Mouse (Mus musculus) gastrocnemius, postnatal 36 days (tissue): ENCODE measurements around the gene Prkn. TPM values are rescaled to one million over a fixed set of nuclear protein-coding genes. Genes with fewer than 3 reads are reported as not detected.

Experiments used
- DNase-seq, 2 experiments: peaks; one replicate each; pipeline ENCODE4 v3.0.0; 2022
- intact Hi-C: fragments of 180-260 bp; cut with DNase I; formaldehyde crosslinking; loops from one replicate; pipeline ENCODE4 v1.15.1; 2025
- total RNA-seq, 2 experiments: library from RNA; stranded (reverse); gene quantifications; 2 replicates each; pipeline ENCODE4 v1.2.3; 2021

Gene Prkn
- total RNA-seq, 2 experiments from 2014 or later = 15.2 TPM

DNA sequence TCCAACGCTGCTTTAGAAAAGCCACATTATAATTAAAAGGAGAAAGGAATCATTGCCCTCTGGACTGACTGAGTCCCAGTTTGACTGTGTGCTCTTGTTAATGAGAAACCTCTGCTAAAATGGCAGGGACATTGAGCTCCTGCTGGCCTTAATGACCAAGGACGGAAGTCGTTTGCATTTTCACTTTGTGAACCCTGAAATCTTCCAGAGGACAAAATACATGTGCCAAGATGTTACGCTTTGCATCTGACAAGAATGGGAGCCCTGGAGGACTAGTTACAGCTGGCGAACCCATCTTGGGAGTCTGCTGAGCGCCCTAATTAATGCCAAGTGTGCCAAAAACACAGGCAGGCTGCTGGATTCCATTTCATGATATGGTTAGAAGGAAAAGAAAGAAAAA lies 409.0 kb downstream of the Prkn start:
- intact Hi-C loops = no loop called here
- DNase-seq = no peak

DNA sequence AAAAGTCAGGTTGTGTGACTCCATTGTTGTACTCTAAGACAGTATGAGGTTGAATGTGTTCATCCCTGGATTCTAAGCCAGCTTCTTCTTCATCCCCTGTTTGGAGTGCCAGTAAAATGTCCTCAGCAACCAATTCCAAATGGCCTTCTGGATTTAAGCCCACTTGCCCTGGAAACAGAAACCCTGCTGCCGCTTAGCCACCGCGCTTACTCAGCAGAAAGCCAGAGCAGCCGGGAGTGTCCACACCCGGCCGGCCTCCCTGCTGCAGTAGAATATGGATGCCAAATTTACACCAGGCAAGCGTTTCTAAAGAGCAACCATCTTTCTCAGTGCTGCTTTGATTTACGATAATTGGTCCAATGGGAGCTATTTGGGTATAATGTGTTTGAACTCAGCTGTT lies 420.5 kb downstream of the Prkn start:
- peak in 1 of 2 experiments; percentile 35 for DNase-seq
- intact Hi-C loops = no loop called here

DNA sequence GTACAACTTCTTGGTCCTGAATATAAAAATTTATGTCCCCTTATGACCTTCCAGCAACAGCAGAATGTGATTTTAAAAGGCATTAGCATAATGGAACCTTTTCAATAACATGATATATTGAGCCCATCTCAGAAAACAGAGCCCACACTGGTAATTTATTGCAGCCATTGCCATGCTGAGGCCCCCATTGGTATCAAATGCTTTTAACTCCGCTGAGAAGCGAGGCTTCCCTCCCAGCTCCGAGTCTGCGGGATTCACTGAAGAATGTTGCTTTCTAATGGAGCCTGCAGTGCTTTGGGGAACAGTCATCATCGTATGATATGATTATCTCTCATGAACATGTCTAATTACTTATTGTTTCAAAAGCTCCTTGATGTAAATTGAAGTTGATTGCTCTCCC lies 421.5 kb downstream of the Prkn start:
- no peak for DNase-seq
- intact Hi-C loops = no loop called here

DNA sequence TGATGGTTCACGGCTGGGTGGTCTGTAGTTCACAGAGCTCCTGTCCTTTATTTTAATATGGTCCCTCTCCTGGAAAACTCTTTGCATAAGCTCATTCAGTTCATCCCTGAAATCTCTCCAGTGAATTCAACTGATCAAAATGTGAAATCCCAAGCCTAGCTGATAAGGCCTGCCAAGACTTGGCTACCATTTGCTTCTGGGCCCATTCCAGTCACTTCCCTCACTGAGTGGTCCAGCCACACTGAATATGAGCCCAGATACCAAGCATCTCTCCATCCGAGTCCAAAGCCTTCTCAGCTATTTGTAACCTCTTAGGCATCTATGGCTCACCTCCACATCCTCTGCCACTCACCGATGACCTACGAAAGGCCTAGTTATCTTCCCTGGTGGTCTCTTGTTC lies 427.8 kb downstream of the Prkn start:
- DNase-seq = no peak
- intact Hi-C loops = no loop called here

DNA sequence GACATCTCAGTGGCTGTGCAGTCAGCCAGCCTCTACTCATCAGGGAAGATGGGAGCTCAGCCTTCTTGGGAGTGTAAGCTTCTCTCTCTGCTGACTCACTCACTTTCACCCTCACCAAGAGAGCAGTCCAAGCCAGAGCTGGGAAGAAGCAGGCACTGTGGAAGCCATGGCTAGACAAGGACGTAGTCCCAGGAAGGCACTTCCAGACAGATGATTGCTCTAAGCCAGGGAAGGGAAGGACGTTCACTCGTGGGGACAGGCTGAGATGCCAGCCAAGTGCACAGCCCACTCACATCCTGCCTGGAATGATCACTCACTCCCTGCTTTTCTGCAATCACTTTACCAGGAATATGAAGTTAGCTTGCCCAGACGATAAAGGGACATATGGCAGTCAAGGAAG lies 430.0 kb downstream of the Prkn start:
- DNase-seq = no peak
- intact Hi-C loops = no loop called here

DNA sequence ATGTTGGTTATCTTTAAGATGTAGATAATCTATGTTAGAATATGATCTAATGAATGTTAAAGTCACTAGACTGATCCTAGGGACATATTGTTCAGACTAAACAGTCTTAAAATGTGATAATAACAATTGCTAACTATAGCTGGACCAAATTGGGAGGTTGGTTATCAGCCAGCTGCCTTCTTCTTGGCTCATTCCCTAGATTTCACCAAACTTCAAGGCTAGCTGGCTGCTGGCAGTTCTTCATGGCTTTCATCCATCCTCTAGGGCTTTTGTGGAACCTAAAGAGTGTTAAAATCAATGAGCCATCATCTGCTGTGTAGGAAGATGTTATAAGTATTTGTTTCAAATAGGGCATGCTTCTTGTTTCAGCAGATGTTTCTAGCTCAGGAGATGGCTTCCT lies 431.7 kb downstream of the Prkn start:
- no peak for DNase-seq
- intact Hi-C loops = no loop called here

DNA sequence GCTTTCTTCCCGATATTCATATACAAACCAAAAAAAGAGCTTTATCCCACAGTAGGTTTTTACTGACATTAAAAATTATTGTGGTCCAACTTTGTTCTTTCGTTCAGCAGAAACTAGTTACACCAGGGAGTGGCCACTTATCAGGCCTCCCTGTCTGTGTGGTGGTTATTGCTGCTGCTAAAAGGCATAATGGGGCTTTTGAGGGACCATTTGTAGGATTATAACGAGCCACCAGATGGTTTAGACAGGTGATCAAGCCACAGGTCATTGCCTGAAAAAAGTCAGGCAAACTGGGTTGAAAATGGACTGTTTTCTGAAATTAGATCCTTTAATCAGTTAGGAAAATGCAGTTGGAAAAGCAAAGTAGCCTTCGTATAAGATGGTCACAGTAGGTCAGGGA lies 444.1 kb downstream of the Prkn start:
- no peak for DNase-seq
- intact Hi-C loops = no loop called here

DNA sequence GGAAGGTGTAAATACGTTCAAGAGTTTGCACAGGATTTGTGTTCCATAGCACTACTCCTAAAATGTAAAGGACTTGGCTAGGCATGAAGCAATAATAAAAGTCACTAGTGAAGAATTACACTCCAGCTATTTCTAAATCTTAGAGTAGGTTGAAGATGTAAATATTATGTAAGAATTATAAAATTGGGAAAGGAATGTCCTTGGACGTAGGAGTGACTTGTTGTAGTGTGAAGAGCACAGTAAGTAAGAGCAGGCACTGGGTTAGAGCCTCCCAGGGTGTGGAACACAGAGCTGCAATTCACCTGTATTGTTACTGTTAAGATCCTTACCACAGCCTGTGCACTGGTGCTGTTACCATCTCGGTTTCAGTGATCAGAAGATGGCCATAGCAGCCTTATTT lies 450.0 kb downstream of the Prkn start:
- intact Hi-C loops = no loop called here
- no peak for DNase-seq

DNA sequence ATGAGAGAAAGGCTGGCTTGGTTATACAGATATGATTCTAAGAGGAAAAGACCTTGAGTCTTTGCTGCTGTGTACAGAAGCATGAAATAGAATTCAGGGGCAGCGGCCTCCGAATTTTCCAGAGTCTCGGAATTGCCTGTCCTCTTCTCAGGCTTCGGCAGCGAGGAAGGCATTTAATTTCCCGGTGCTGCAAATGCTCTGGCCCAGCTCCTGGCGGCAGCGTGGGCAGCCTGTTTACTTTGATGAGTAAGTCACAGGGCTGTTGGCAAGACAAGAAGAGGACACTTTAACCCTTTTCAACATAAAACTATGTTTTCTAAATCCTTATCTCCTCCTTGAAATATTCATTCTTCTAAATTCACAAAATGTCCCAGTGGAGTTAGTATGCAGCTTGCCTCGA lies 462.9 kb downstream of the Prkn start:
- intact Hi-C loops = no loop called here
- no peak for DNase-seq

DNA sequence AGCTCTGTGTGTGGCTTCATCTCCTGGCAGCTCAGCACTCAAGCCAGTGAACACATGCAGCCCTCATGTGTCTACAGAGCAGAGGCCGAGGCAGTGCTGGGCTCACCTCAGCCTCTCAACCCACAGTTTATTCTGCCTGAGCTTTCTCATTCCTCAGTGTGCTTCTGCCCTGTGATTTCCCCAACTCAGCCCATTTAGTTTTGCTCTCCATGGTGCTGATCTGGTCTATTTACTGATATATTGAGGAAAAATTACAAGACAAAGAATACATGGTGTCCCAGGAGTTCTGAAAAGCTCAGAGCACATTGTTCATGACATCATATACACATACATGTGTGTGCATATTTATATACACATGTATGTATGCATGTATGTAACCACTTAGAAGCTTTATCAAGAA lies 469.7 kb downstream of the Prkn start:
- no peak for DNase-seq
- intact Hi-C loops = no loop called here

DNA sequence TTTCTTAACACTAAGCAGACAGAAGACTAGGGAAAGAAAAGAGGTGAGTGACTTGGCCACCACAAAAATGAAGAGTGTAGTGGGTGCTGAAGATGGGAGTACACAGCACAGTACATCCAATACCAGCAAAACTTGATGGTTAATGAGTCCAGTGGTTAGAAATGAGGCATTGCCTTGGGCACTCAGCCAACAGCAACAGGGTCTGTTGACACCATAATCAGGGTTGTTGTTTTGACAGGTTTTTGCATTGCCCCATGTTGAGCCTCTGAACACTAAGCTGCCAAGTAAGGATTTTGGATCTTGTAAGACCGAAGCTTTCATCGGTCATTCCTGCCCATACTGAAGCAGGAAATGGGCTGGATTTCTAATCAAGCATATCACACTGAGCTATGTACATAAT lies 474.0 kb downstream of the Prkn start:
- intact Hi-C loops = no loop called here
- no peak for DNase-seq

DNA sequence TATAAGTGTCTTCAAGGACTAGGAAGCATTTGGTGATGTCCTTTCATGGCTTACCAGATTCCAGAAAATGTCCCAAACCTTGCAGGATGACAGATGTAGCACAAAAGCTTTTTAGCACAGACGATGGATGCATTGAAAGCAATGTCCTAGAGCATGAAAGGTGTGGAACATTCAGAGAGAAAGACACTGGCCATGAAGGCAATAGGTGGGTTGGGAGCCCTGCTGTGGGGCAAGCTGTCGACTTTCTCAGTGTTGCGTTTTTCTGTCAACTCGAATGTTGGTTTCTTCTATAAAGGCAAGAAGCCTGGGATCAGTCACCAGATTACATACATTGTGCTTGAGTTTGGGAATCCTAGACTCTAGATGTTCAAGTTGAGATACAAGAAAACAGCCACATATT lies 475.5 kb downstream of the Prkn start:
- no peak for DNase-seq
- intact Hi-C loops = no loop called here

DNA sequence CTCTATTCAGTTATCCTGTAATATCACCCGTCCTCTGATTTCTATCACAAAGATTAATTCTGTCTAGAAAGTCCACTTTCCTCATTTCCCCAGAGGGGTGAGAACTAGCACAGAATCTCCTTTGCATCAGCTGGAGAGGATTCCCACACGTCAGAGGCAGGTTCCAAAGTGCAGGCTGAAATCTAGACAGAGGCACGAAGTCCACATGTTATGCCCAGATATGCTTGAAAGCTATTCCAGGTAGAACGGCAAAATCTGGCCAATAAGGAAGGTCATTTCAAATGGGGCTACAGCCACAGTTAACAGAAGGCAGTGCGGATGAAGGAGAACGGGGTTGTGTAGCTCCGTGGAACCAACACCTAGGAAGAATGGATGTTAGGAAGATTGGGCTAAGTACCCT lies 478.8 kb downstream of the Prkn start:
- intact Hi-C loops = no loop called here
- DNase-seq = no peak

DNA sequence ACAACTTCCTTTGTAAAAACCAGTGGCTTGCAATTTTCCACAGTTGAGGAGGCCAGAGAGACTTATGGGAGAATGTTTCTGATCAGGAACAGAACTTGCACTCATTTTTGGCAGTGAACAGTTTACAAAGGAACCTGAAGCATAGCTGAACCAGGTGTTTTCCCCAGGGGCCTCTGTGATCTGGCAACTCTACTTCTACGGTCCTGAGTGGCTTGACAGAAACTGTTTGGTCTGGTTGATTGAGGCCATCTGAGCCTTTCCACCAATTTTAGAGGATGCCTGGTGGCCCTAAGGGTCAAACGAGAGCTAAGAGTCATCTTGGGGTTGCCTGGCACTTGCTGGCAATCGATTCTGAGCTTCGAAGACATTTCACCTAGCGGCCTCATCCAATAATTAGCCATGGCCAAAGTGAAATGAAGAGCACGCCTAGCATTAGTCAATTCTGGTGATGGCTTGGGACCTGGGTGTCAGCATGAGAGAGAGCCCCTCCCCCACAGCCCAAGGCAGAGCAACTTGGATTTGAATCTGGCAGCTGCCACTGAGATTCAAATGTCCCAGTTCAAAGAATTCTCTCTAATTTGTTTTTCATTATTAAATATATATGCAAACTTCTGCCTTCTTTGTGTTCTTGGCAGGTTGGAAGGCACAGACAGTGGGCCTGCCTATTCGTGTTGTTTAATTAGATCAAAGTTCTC lies 479.6 kb downstream of the Prkn start:
- no peak for DNase-seq
- intact Hi-C loops = no loop called here

DNA sequence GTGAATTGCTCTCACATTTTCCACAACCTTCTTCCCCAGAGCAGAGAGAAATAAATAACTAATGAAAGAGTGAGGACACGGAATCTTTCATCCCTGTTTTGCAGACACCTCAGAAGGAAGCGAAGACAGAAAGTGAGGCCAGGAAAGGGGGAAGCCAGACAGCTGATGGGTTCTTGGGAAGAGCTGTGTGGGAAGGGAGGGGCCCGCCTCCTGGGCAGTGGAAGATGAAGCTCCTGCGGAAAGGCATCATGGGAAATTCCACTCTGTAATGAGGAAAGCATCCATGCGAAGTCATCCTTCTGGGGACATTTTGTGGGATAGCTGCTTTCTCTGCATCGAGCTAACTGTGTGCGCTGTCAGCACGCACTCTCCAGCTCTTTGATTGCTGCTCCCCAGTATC lies 491.9 kb downstream of the Prkn start:
- DNase-seq = no peak
- intact Hi-C loops = no loop called here

DNA sequence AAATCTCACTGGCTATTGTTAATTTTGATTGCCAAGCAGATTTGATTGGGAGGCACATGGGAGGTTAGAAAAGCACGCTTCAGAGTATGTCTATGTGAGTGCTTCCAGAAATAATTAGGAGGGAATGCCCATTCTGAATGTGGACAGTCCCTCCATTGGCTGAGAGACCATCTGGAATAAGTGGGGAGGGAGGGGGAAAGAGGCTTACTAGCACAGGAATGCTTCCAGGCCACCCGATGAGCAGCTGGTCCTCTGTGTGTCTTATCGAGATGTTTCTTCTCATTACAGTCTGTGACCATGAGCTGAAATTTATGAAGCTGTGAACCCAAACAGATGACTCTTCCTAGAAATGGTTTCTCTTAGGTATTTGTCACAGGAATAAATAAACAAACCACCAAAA lies 493.6 kb downstream of the Prkn start:
- intact Hi-C loops = no loop called here
- no peak for DNase-seq

DNA sequence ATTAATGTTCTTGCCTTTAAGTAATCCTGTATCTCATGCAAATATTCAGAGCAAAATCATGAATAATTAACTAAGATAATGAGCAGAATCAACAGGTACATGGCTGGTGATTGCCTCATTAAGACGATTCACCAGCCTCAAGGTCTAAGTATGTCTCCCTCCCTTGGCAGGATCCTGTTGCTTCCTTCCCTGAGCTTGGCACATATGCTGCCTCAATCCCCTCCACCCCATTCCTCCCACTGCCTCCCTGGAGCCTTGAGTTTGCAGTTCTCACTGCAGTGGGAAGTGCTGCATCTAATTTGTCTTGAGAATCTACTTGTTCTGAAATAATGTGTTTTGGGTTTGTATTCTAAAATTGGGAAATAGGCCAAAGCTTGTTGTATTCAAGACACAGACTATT lies 496.0 kb downstream of the Prkn start:
- intact Hi-C loops = no loop called here
- no peak for DNase-seq

DNA sequence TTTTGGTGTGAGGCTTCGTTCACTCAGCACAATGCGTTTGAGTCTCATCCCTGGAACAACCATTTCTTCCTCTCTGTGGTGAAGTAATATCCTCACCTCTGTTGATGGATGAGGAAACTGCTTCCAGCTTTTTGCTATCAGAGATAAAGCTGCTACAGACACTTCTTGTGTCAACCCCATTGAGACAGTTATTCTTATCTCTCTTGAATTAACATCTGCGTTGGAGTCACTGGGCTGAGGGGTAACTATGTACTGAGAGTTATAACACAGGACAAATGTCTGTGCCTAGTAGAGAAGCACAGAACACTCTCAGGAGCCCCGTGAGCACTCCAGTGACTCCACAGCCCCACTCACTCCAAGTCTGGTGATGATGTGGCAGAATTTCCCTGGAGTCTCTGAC lies 500.2 kb downstream of the Prkn start:
- DNase-seq = no peak
- intact Hi-C loops = no loop called here

DNA sequence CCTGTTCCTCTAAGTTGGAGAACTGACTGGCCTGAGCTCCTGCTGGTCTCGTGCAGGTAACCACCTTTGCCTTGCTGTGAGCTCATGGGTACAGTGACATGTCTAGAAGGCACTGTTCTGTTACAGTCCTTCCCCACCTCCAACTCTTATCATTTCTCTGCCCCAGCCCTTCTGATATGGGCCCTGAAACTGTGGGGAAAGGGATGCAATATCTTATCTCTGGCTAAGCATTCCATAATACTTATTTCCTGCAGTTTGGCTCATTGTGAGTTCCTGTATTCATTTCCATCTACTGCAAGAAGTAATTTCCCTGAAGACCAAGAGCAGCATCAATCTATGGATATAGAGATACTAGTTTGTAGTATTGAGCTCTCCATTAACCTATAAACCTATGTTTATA lies 506.1 kb downstream of the Prkn start:
- intact Hi-C loops = no loop called here
- no peak for DNase-seq

DNA sequence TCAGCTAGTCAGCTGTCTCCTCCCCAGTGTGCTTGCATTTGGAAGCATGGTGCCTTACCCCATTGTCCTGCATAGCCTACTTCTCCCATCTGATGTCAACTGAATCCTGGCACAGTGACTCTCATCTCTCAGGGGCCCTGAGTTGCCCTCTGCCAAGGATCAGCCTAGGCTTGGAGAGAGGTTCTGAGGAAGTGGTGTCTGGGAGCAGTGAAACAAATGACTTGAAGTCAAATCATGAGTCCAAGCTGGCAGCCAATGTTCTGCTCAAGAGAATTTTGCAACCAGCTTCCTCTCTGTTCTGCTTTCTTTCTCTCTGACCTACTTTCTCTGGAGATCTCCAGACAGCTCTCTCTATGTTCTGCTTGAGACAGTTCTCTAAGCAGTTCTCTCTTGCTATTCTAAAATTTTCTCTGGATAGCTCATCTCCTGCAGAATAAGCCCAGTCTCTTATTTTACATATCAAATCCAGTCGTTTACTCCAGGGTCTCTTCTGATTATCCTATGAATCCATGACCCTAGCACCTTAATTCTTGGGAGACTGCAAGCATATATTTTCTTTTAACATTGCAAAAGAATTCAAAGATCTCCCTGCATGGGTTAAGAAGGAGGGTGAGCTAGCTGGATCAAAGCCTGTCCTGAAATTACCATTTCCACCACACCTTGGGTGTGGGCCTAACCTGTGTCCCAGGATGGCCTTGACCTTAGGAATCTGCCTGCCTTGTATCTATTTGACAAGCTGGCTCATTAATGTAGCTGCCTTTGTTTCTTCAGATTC lies 512.8 kb downstream of the Prkn start:
- DNase-seq = no peak
- intact Hi-C loops = no loop called here

DNA sequence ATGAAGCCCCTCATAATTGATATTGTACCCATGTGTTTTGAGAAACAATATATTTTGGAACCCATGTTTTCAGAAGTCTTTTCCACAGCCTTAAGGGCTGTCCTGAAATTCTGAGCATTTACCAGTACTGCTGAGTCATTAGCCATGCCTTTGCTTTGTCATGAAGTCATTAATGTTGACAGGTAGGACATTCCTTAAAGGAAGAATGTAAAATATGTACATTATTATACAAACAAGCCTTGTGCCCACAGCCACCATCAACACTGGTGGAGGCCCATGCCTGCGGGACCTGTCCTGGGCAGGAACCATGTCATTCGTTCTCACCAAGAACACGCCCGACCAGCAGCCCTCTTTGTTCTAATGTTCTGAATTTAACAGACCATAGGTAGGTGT lies 513.4 kb downstream of the Prkn start:
- no peak for DNase-seq
- intact Hi-C loops = no loop called here

DNA sequence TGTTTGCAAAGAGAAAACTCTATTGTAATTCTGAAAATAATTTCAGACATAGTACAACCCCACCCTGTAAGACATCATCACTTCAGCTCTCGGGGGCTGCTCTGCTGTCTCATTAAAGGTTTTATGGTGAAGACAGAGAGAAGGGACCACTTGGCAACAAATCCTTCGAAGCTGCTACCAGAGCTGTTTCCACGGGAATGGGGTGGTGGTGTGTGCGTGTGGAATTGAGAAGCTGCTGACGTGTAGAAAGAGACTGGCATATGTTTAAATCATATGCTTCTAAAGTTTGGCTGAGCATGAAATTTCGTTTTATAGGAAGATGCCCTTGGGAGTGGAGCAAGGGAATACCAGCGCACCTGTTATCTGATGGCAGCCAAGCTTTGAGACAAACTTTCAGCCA lies 514.2 kb downstream of the Prkn start:
- no peak for DNase-seq
- intact Hi-C loops = no loop called here

DNA sequence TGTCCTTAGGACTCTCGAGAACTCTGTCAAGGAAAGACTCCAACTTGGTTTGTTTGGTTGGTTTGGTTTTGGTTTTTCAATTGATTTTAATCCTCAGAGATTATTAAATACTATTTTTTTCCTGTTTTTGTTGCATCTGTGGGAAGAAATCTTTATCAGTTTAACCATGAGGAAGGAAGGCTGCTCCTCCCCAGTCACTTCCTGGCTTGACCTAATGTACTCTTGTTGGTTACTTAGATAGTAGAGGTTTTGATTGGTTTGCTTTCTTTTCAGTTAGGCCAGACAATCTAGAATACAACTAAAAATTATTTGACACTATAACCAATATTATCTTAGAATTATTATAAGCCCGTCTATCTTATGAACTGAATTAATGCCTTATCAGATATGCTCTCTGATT lies 535.3 kb downstream of the Prkn start:
- intact Hi-C loops = no loop called here
- no peak for DNase-seq
